17 mouse cellular contexts compared by ENCODE assay signal in genomic region chr12:70685432-70685831, GRCm38 (mm10).
A peak's percentile ranks its signal among the peaks of the same experiment; 100 is the strongest.
DNase-seq lines count a peak whose midpoint lies in the region; ATAC-seq and TF ChIP-seq lines count a peak whose summit lies in the region.
"Had no signal": no experiment of that assay in that cellular context is flagged by ENCODE, and none has a peak within 500 bp of the region (broad histone marks: within the 10 kb centered on the region; RNA-seq: fewer than 3 reads in every experiment).

No protein-coding gene starts in this region.

- no peaks in the 10 kb centered on the region for H3K36me3 ChIP-seq in embryonic facial prominence, embryonic 12.5 days
- no peaks in the 10 kb centered on the region for H3K36me3 ChIP-seq in embryonic facial prominence, embryonic 10.5 days (replicated peaks)
- H3K36me3 ChIP-seq in limb, embryonic 10.5 days = no peaks in the 10 kb centered on the region
- no peaks in the 10 kb centered on the region for H3K36me3 ChIP-seq in midbrain, embryonic 13.5 days
- H3K36me3 ChIP-seq: heart, embryonic 15.5 days had no signal

- no peak overlapping the region for H3K27ac ChIP-seq in embryonic facial prominence, embryonic 12.5 days
- no peak overlapping the region for H3K27ac ChIP-seq in embryonic facial prominence, embryonic 10.5 days (replicated peaks)
- H3K27ac ChIP-seq in layer of hippocampus, adult 2 months = peak overlapping the region; percentile 77
- peak overlapping the region; percentile 53; the same call in 1 of the 2 replicates for H3K27ac ChIP-seq in limb, embryonic 10.5 days
- H3K27ac ChIP-seq in midbrain, embryonic 13.5 days = no peak overlapping the region
- H3K27ac ChIP-seq: gastrocnemius, adult 2 months had no signal

- H3K4me3 ChIP-seq in embryonic facial prominence, embryonic 12.5 days = no peak overlapping the region
- H3K4me3 ChIP-seq in embryonic facial prominence, embryonic 10.5 days = no peak overlapping the region
- H3K4me3 ChIP-seq in layer of hippocampus, adult 2 months = no peak overlapping the region
- H3K4me3 ChIP-seq in limb, embryonic 10.5 days = no peak overlapping the region
- no peak overlapping the region for H3K4me3 ChIP-seq in midbrain, embryonic 13.5 days (replicated peaks)
- H3K4me3 ChIP-seq: gastrocnemius, adult 2 months; heart, embryonic 15.5 days had no signal

- peaks cover 33% of the 10 kb centered on the region for H3K4me1 ChIP-seq in embryonic facial prominence, embryonic 12.5 days
- peaks cover 18% of the 10 kb centered on the region for H3K4me1 ChIP-seq in embryonic facial prominence, embryonic 10.5 days
- H3K4me1 ChIP-seq in limb, embryonic 10.5 days = peaks cover 25% of the 10 kb centered on the region
- peaks cover 10% of the 10 kb centered on the region for H3K4me1 ChIP-seq in midbrain, embryonic 13.5 days (replicated peaks)

- H3K9ac ChIP-seq in embryonic facial prominence, embryonic 12.5 days = no peak overlapping the region
- H3K9ac ChIP-seq in midbrain, embryonic 13.5 days (replicated peaks) = no peak overlapping the region
- H3K9ac ChIP-seq: heart, embryonic 15.5 days had no signal

- no peak for DNase-seq in embryonic facial prominence, embryonic 10.5 days (ENCODE audit: low spot score)
- DNase-seq in layer of hippocampus, adult 2 months (ENCODE audit: low spot score in 2 of 2) = peak; percentile 24 to 30
- DNase-seq in layer of hippocampus, adult 9-11 months = no peak
- DNase-seq in limb, embryonic 10.5 days (ENCODE audit: low spot score) = no peak
- peak; percentile 41 for DNase-seq in lung, postnatal 25 days (ENCODE audit: low spot score)
- DNase-seq in embryo, embryonic 10.5 days (ENCODE audit: low spot score) = no peak
- DNase-seq: adrenal gland, postnatal 10 days; cerebellum, adult 2 months; gastrocnemius, adult 2 months; heart, adult 11 months; kidney, adult 11 months; kidney, postnatal 36 days; thymus, postnatal 14 days had no signal

- TF ChIP-seq CTCF in layer of hippocampus, adult 2 months (conservative IDR thresholded peaks at IDR 0.05) = no peak

- no peaks in the 10 kb centered on the region for H3K27me3 ChIP-seq in embryonic facial prominence, embryonic 12.5 days
- no peaks in the 10 kb centered on the region for H3K27me3 ChIP-seq in embryonic facial prominence, embryonic 10.5 days (replicated peaks; ENCODE audit: low read depth, poor library complexity, severe bottlenecking)
- H3K27me3 ChIP-seq in limb, embryonic 10.5 days (ENCODE audit: low read depth, poor library complexity, severe bottlenecking) = no peaks in the 10 kb centered on the region
- no peaks in the 10 kb centered on the region for H3K27me3 ChIP-seq in midbrain, embryonic 13.5 days
- H3K27me3 ChIP-seq: CH12.LX; heart, embryonic 15.5 days had no signal

- no peaks in the 10 kb centered on the region for H3K9me3 ChIP-seq in embryonic facial prominence, embryonic 12.5 days
- no peaks in the 10 kb centered on the region for H3K9me3 ChIP-seq in embryonic facial prominence, embryonic 10.5 days
- H3K9me3 ChIP-seq in limb, embryonic 10.5 days (replicated peaks) = no peaks in the 10 kb centered on the region
- no peaks in the 10 kb centered on the region for H3K9me3 ChIP-seq in midbrain, embryonic 13.5 days
- H3K9me3 ChIP-seq: heart, embryonic 15.5 days had no signal

- WGBS in embryonic facial prominence, embryonic 12.5 days = 73% methylated on average over 10 of the region's 10 CpGs
- WGBS in embryonic facial prominence, embryonic 10.5 days = 87% methylated on average over 10 of the region's 10 CpGs
- WGBS in limb, embryonic 10.5 days = 86% methylated on average over 10 of the region's 10 CpGs
- 77% methylated on average over 10 of the region's 10 CpGs for WGBS in midbrain, embryonic 13.5 days

- no peak for ATAC-seq in embryonic facial prominence, embryonic 12.5 days (ENCODE audit: insufficient number of reproducible peaks, insufficient read depth, low FRiP score, low TSS enrichment)
- ATAC-seq in midbrain, embryonic 13.5 days = no peak

- H3K4me2 ChIP-seq in embryonic facial prominence, embryonic 12.5 days (replicated peaks) = 0 out of 2 replicates have a peak overlapping the region, but pooled peaks have one; percentile 15
- no peak overlapping the region for H3K4me2 ChIP-seq in midbrain, embryonic 13.5 days (replicated peaks)

Comparison
In these comparisons a context has a peak if more than half of its experiments do, and no peak if none do; other contexts are left out.
1. DNase-seq: peak in layer of hippocampus, adult 2 months (2 of 2) and lung, postnatal 25 days (single experiment); none in embryonic facial prominence, embryonic 10.5 days (single experiment), layer of hippocampus, adult 9-11 months (single experiment), limb, embryonic 10.5 days (single experiment) and embryo, embryonic 10.5 days (single experiment).
2. H3K27ac ChIP-seq: peak in layer of hippocampus, adult 2 months (single experiment) and limb, embryonic 10.5 days (single experiment); none in embryonic facial prominence, embryonic 12.5 days (single experiment), embryonic facial prominence, embryonic 10.5 days (single experiment) and midbrain, embryonic 13.5 days (single experiment).